Mouse (Mus musculus) heart, adult 2 months (tissue): ENCODE measurements around the gene Aprt. TPM values are rescaled to one million over a fixed set of nuclear protein-coding genes. Genes with fewer than 3 reads are reported as not detected.
A peak's percentile ranks its signal among the peaks of the same experiment; 100 is the strongest.

Source experiments
- DNase-seq, 2 experiments: peaks; one replicate each; pipeline ENCODE4 v3.0.0; 2021
- H3K27ac ChIP-seq: fragments of 200-600 bp; 2 replicates; pipeline ENCODE4 v1.8.1; 2022
- H3K27me3 ChIP-seq: fragments of 200-500 bp; 2 replicates; pipeline ENCODE4 v1.6.1; 2012; ENCODE audit warnings: mild to moderate bottlenecking, low read length, inconsistent platforms, mixed read lengths; ENCODE audit not compliant: control insufficient read depth, insufficient read depth
- H3K36me3 ChIP-seq: fragments of 200-500 bp; 2 replicates; pipeline ENCODE4 v1.6.1; 2012; ENCODE audit warnings: low read length, inconsistent platforms; ENCODE audit not compliant: control insufficient read depth, insufficient read depth
- H3K4me1 ChIP-seq: fragments of 200-500 bp; 2 replicates; pipeline ENCODE4 v1.6.1; 2011; ENCODE audit warnings: low read length; ENCODE audit not compliant: control insufficient read depth, insufficient read depth
- H3K4me3 ChIP-seq: fragments of 200-600 bp; 2 replicates; pipeline ENCODE4 v1.8.1; 2022
- H3K79me2 ChIP-seq: fragments of 200-500 bp; replicated peaks from 2 replicates; pipeline ENCODE4 v1.6.1; 2012; ENCODE audit warnings: mild to moderate bottlenecking, inconsistent platforms, low read length, moderate library complexity, mixed read lengths; ENCODE audit not compliant: control insufficient read depth, insufficient read depth
- H3K9ac ChIP-seq: fragments of 200-500 bp; 2 replicates; pipeline ENCODE4 v1.6.1; 2012; ENCODE audit warnings: low read depth, mild to moderate bottlenecking, control low read depth, inconsistent platforms, low read length, mixed read lengths
- CTCF ChIP-seq: fragments of 200-600 bp; IDR thresholded peaks from 2 replicates; pipeline ENCODE4 v1.8.1; 2022; ENCODE audit warnings: antibody characterized with exemption, mild to moderate bottlenecking, moderate library complexity
- EP300 ChIP-seq: fragments of 200-500 bp; IDR thresholded peaks from 2 replicates; pipeline ENCODE4 v1.6.1; 2011; ENCODE audit warnings: low read depth, low read length, control low read depth; ENCODE audit not compliant: insufficient read depth
- POLR2A ChIP-seq: fragments of 200-500 bp; IDR thresholded peaks from 2 replicates; pipeline ENCODE4 v1.6.1; 2011; ENCODE audit warnings: mild to moderate bottlenecking, low read depth, low read length, control low read depth; ENCODE audit not compliant: insufficient read depth
- WGBS: fragments of 180-500 bp; shearing (Covaris S2); methylation state at CpG from one replicate; pipeline ENCODE4 v1.1.7; 2018; 5-methylcytosine and 5-hydroxymethylcytosine counted together
- intact Hi-C: fragments of 180-260 bp; cut with DNase I; formaldehyde crosslinking; loops from one replicate; pipeline ENCODE4 v1.15.1; 2025
- microRNA-seq, 2 experiments: library from miRNA; unstranded; fragments of <30 nt; microRNA quantifications; one replicate each; pipeline ENCODE4 v1.2.0; 2021
- polyA plus RNA-seq: library from polyadenylated mRNA; depleted of rRNA; stranded (reverse); fragments of >200 nt; gene quantifications from 2 replicates; pipeline ENCODE4 v1.2.3, GENCODE M21; 2012; rRNA removed
- total RNA-seq, 2 experiments: library from RNA; stranded (reverse); gene quantifications; 2 replicates each; pipeline ENCODE4 v1.2.3; 2021

Gene Aprt
- total and polyA plus RNA-seq, 3 experiments: 36.6 to 42.1 (median 38.5) TPM

DNA sequence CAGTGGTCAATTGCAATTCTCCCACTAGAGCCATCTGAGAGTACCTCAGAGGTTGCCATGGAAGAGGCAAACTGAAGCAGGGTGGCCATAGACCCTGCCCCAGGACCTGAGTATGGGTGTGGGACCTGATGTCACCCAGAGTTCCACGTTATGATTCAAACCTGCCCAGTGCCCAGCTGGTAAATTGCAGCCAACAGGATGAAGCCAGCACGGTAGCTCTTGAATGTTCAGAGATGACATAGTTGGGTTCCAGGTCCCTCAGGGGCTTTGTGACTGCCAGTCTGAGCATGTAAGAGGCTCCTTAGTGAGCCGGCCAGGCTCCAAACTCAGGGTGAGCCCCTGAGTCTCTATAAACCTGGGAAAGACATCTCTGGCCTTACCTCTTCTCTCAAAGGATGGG, 50.6 kb downstream of the Aprt start:
- TF ChIP-seq POLR2A: no peak
- TF ChIP-seq CTCF: no peak
- TF ChIP-seq EP300: no peak
- 24% methylated on average over 3 of the region's 3 CpGs for WGBS
- intact Hi-C loops: no loop called here
- H3K4me1 ChIP-seq: peaks cover 43% of the 10 kb centered on the region
- DNase-seq: no peak
- no peak overlapping the region for H3K9ac ChIP-seq
- H3K36me3 ChIP-seq: no peaks in the 10 kb centered on the region
- H3K27me3 ChIP-seq: no peaks in the 10 kb centered on the region
- 0 out of 2 replicates have a peak, but pooled peaks cover 2% of the 10 kb centered on the region for H3K79me2 ChIP-seq
- H3K27ac ChIP-seq: peak overlapping the region; percentile 91
- no peak overlapping the region for H3K4me3 ChIP-seq

DNA sequence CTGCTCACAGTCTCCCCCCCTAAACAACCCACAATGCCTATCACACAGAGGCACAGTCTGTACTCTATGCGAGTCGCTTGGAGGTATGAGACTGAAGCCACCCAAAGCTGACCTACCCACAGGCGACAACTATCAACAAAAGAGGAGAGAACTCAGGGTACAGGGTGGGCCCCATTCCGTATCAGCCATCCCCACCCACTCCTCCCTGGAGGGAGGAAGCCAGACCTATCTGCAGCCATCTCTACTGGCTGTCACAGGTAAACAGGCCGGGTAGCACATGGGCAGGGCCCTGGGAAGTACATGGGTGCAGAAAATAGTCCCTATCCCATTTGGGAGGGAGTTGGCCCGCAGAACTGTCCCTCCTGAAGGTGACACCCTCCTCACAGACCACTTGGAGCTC, 51.7 kb downstream of the Aprt start:
- H3K27ac ChIP-seq: peak overlapping the region; percentile 91
- H3K4me1 ChIP-seq: peaks cover 42% of the 10 kb centered on the region
- TF ChIP-seq CTCF (no peak), EP300 (no peak), POLR2A (no peak)
- no peaks in the 10 kb centered on the region for H3K27me3 ChIP-seq
- WGBS: 58% methylated on average over 6 of the region's 6 CpGs
- no peak overlapping the region for H3K9ac ChIP-seq
- no peak for DNase-seq
- H3K4me3 ChIP-seq: no peak overlapping the region
- no peaks in the 10 kb centered on the region for H3K36me3 ChIP-seq
- intact Hi-C loops: no loop called here
- H3K79me2 ChIP-seq: 0 out of 2 replicates have a peak, but pooled peaks cover 2% of the 10 kb centered on the region

Small RNA genes within 50 kb of the gene (microRNA-seq; reads per million reads assigned to microRNA genes)
- gene Mir6396: 0 reads per million in 2 experiments

Other genes starting within 250 kb of the Aprt start
- not detected for gene Trhr2, start 216.2 kb downstream of the Aprt start, total RNA-seq
- not detected in 2 replicates for gene Trhr2, start 216.2 kb downstream of the Aprt start, polyA plus RNA-seq
- 10 to 100 TPM; 21.8 to 22.1 TPM for gene Zc3h18, start 200.3 kb downstream of the Aprt start, total RNA-seq
- 11.2 and 15.8 TPM in 2 replicates for gene Zc3h18, start 200.3 kb downstream of the Aprt start, polyA plus RNA-seq
- gene Il17c, start 154.9 kb downstream of the Aprt start, total RNA-seq: not detected
- gene Il17c, start 154.9 kb downstream of the Aprt start, polyA plus RNA-seq: not detected in 2 replicates
- 10 to 100 TPM; 41.2 to 43.9 TPM for gene Cyba, start 144.0 kb downstream of the Aprt start, total RNA-seq
- gene Cyba, start 144.0 kb downstream of the Aprt start, polyA plus RNA-seq: 62.1 and 92.8 TPM in 2 replicates
- 1 to 10 TPM; 4.0 to 5.6 TPM for gene Mvd, start 133.5 kb downstream of the Aprt start, total RNA-seq
- 8.5 and 9.0 TPM in 2 replicates for gene Mvd, start 133.5 kb downstream of the Aprt start, polyA plus RNA-seq
- 1 to 10 TPM; 1.6 to 8.1 TPM for gene Snai3, start 116.2 kb downstream of the Aprt start, total RNA-seq
- 6.8 and 8.2 TPM in 2 replicates for gene Snai3, start 116.2 kb downstream of the Aprt start, polyA plus RNA-seq
- gene Rnf166, start 100.8 kb downstream of the Aprt start, total RNA-seq: 10 to 100 TPM; 36.9 to 41.6 TPM
- gene Rnf166, start 100.8 kb downstream of the Aprt start, polyA plus RNA-seq: 91.3 and 99.4 TPM in 2 replicates
- gene Ctu2, start 100.8 kb downstream of the Aprt start, total RNA-seq: 1 to 10 TPM; 5.6 to 7.7 TPM
- 12.3 and 15.8 TPM in 2 replicates for gene Ctu2, start 100.8 kb downstream of the Aprt start, polyA plus RNA-seq
- gene Piezo1, start 25.6 kb downstream of the Aprt start, total RNA-seq: 10 to 100 TPM; 14.0 to 14.8 TPM
- 48.5 and 55.5 TPM in 2 replicates for gene Piezo1, start 25.6 kb downstream of the Aprt start, polyA plus RNA-seq
- 1 to 10 TPM; 2.0 to 2.7 TPM for gene Cdt1, start 8.9 kb downstream of the Aprt start, total RNA-seq
- gene Cdt1, start 8.9 kb downstream of the Aprt start, polyA plus RNA-seq: 3.2 and 3.5 TPM in 2 replicates
- gene Galns, start 34.6 kb upstream of the Aprt start, total RNA-seq: 1 to 10 TPM; 3.1 to 3.2 TPM
- gene Galns, start 34.6 kb upstream of the Aprt start, polyA plus RNA-seq: 4.9 and 5.0 TPM in 2 replicates
- gene Trappc2l, start 34.7 kb upstream of the Aprt start, total RNA-seq: 10 to 100 TPM; 58.6 to 65.4 TPM
- gene Trappc2l, start 34.7 kb upstream of the Aprt start, polyA plus RNA-seq: 161 and 207 TPM in 2 replicates
- under 1 TPM in 1 of 2 experiments, not detected in 1; 0.52 TPM for gene Pabpn1l, start 45.8 kb upstream of the Aprt start, total RNA-seq
- 0.10 TPM in 1 of 2 replicates, not detected in the other for gene Pabpn1l, start 45.8 kb upstream of the Aprt start, polyA plus RNA-seq
- 10 to 100 TPM; 21.8 to 22.3 TPM for gene Cbfa2t3, start 122.2 kb upstream of the Aprt start, total RNA-seq
- 10.2 and 10.9 TPM in 2 replicates for gene Cbfa2t3, start 122.2 kb upstream of the Aprt start, polyA plus RNA-seq
- 10 to 100 TPM; 25.1 to 29.6 TPM for gene Acsf3, start 198.6 kb upstream of the Aprt start, total RNA-seq
- 25.6 and 33.6 TPM in 2 replicates for gene Acsf3, start 198.6 kb upstream of the Aprt start, polyA plus RNA-seq